Mouse (Mus musculus): ENCODE results near the gene Tardbp.
A peak's percentile ranks its signal among the peaks of the same experiment; 100 is the strongest.

The Tardbp gene

GRCm38 (mm10) chr4:148626623-148627185 is at the start of gene Tardbp:
TSS of gene Tardbp (minus strand) at chr4:148627019.
- Histone ChIP-seq H3K27me3 (ENCODE audit: insufficient read depth, low read length) (no peaks in the 10 kb centered on the region), H3K4me3 (replicated peaks; ENCODE audit: low read length) (peak within 1 kb of the TSS; percentile 98), H3K9me3 (ENCODE audit: low read length) (no peaks in the 10 kb centered on the region), H3K4me1 (replicated peaks; ENCODE audit: low read depth, low read length) (peaks cover 59% of the 10 kb centered on the region), H3K36me3 (ENCODE audit: insufficient read depth, low read length) (peaks cover 37% of the 10 kb centered on the region)
- TF ChIP-seq POU5F1 (IDR thresholded peaks at IDR 0.05; ENCODE audit: borderline replicate concordance, low read length), result no peak
- TF ChIP-seq NANOG (IDR thresholded peaks at IDR 0.05; ENCODE audit: borderline replicate concordance, low read length), result no peak
- TF ChIP-seq CTCF (conservative IDR thresholded peaks at IDR 0.05; ENCODE audit: low read length), result no peak

DNA sequence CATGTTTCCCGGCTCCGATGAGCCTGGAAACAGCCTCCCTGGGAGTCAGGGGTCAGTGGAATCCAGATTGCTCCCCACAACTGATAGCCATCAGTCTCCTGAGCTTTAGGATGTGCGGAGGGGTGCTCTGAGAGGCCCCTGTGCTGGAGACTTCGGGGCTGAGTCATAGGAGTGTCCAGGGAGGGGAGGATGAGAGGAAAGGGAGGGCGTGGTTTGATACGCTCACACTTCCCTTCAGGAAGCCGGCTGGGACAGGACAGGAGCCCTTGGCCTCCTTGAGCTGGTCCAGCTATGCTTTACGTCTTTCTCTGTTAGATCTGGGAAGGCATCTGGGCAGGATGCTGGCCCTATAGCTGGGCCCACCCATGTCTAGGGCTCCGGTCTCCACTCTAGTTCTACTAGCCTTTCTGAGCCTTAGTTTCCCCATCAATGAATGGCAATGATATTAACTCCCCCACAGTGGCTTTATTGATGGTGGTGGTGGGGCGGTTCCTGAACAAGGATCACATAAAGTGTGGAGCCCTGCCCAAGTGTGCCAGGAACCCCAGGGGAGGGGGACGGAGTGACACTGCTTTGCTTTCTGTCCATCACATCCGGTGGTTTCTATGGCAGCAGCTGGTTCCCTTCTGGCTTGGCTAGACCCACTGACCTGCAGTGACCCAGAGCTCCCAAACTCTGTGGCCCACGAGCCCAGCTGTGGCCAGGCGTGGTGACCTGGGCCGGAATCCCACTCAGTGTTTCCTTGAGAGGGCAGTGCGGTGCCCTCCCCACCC is 49.6 kb upstream of the Tardbp start:
- Histone ChIP-seq H3K27me3 (ENCODE audit: insufficient read depth, low read length) (no peaks in the 10 kb centered on the region), H3K4me1 (replicated peaks; ENCODE audit: low read depth, low read length) (peaks cover 48% of the 10 kb centered on the region), H3K36me3 (ENCODE audit: insufficient read depth, low read length) (no peaks in the 10 kb centered on the region), H3K9me3 (ENCODE audit: low read length) (no peaks in the 10 kb centered on the region), H3K4me3 (replicated peaks; ENCODE audit: low read length) (no peak overlapping the region)
- no peak for TF ChIP-seq NANOG (IDR thresholded peaks at IDR 0.05; ENCODE audit: borderline replicate concordance, low read length)
- no peak for TF ChIP-seq CTCF (conservative IDR thresholded peaks at IDR 0.05; ENCODE audit: low read length)
- no peak for TF ChIP-seq POU5F1 (IDR thresholded peaks at IDR 0.05; ENCODE audit: borderline replicate concordance, low read length)

GRCm38 (mm10) chr4:148675043-148675442 is 48.2 kb upstream of the Tardbp start:
- no peaks in the 10 kb centered on the region for H3K36me3 ChIP-seq (ENCODE audit: insufficient read depth, low read length)
- H3K4me1 ChIP-seq (replicated peaks; ENCODE audit: low read depth, low read length), result peaks cover 36% of the 10 kb centered on the region
- H3K4me3 ChIP-seq (replicated peaks; ENCODE audit: low read length), result no peak overlapping the region
- H3K9me3 ChIP-seq (ENCODE audit: low read length), result no peaks in the 10 kb centered on the region
- no peaks in the 10 kb centered on the region for H3K27me3 ChIP-seq (ENCODE audit: insufficient read depth, low read length)
- no peak for TF ChIP-seq CTCF (conservative IDR thresholded peaks at IDR 0.05; ENCODE audit: low read length)

- H3K27me3 ChIP-seq (ENCODE audit: insufficient read depth, low read length), result no peaks in the 10 kb centered on the region
- H3K9me3 ChIP-seq (ENCODE audit: low read length), result no peaks in the 10 kb centered on the region
- no peak for TF ChIP-seq NANOG (IDR thresholded peaks at IDR 0.05; ENCODE audit: borderline replicate concordance, low read length)
- TF ChIP-seq POU5F1 (IDR thresholded peaks at IDR 0.05; ENCODE audit: borderline replicate concordance, low read length), result no peak
- no peak for TF ChIP-seq CTCF (conservative IDR thresholded peaks at IDR 0.05; ENCODE audit: low read length)
- H3K4me3 ChIP-seq (replicated peaks; ENCODE audit: low read length), result no peak overlapping the region
- H3K4me1 ChIP-seq (replicated peaks; ENCODE audit: low read depth, low read length), result peaks cover 20% of the 10 kb centered on the region
- H3K36me3 ChIP-seq (ENCODE audit: insufficient read depth, low read length), result no peaks in the 10 kb centered on the region
Observed at GRCm38 (mm10) chr4:148671230-148671947, 44.6 kb upstream of the Tardbp start.

DNA sequence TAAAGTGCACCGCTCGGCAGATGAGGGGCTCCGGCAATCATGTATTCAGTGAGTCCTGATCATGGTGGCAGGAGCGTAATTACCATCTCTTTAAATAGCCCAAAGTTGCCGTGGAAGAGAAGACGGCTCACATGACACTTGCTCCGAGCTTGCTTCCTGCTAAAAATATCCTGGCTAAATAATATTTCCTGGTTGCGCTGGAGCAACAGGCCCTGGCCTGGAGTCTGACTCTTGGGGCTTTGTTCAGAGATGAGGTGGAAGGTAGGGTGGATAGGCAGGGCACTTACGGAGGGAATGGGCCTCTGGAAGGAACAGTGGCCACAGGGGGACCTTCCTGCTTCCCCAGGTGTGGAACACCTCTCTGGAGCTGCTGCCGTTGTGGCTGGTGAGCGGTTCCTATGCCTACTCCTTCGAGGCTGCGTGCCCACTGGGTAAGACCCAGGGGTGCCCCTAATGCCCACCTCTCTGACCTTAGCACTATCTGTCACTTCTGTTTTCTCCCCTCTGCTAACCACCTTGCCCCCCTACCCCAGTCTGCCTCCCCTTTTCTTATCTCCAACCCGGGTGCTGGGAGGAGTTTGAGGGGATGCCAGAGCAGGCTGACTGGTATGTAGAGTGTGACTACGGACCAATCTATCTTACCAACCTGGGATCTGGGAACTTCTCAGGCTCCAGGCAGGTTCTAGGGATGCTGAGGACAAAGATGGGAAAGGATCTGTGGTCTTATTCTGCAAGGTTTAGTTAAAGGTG is 40.4 kb upstream of the Tardbp start:
- H3K4me1 ChIP-seq (replicated peaks; ENCODE audit: low read depth, low read length), result peaks cover 6% of the 10 kb centered on the region
- no peaks in the 10 kb centered on the region for H3K9me3 ChIP-seq (ENCODE audit: low read length)
- TF ChIP-seq CTCF (conservative IDR thresholded peaks at IDR 0.05; ENCODE audit: low read length) (no peak), POU5F1 (IDR thresholded peaks at IDR 0.05; ENCODE audit: borderline replicate concordance, low read length) (no peak), NANOG (IDR thresholded peaks at IDR 0.05; ENCODE audit: borderline replicate concordance, low read length) (no peak)
- H3K27me3 ChIP-seq (ENCODE audit: insufficient read depth, low read length), result peaks cover 10% of the 10 kb centered on the region
- no peaks in the 10 kb centered on the region for H3K36me3 ChIP-seq (ENCODE audit: insufficient read depth, low read length)
- no peak overlapping the region for H3K4me3 ChIP-seq (replicated peaks; ENCODE audit: low read length)

DNA sequence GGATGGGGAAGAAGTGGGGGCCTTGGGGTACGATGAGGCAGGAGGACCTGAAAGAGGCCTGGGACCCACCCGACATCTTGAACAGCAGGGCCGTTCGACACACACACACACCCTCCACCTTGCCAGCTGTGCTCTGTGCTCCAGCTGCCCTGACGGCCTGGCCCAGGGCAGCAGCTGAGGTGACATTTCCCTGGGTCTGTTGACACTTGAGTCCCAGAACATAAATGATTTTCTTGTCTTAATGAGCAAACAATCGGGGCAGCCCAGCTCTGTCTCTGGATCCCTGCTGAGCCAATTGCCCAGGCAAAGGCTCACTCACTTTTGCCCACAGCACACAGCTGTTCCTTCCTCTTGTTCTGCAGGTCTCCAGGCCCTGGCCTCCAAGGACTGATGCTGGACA is 37.2 kb upstream of the Tardbp start:
- H3K27me3 ChIP-seq (ENCODE audit: insufficient read depth, low read length), result peaks cover 13% of the 10 kb centered on the region
- H3K4me1 ChIP-seq (replicated peaks; ENCODE audit: low read depth, low read length), result peaks cover 13% of the 10 kb centered on the region
- H3K9me3 ChIP-seq (ENCODE audit: low read length), result no peaks in the 10 kb centered on the region
- TF ChIP-seq NANOG (IDR thresholded peaks at IDR 0.05; ENCODE audit: borderline replicate concordance, low read length) (no peak), POU5F1 (IDR thresholded peaks at IDR 0.05; ENCODE audit: borderline replicate concordance, low read length) (no peak), CTCF (conservative IDR thresholded peaks at IDR 0.05; ENCODE audit: low read length) (no peak)
- H3K36me3 ChIP-seq (ENCODE audit: insufficient read depth, low read length), result no peaks in the 10 kb centered on the region
- H3K4me3 ChIP-seq (replicated peaks; ENCODE audit: low read length), result no peak overlapping the region

DNA sequence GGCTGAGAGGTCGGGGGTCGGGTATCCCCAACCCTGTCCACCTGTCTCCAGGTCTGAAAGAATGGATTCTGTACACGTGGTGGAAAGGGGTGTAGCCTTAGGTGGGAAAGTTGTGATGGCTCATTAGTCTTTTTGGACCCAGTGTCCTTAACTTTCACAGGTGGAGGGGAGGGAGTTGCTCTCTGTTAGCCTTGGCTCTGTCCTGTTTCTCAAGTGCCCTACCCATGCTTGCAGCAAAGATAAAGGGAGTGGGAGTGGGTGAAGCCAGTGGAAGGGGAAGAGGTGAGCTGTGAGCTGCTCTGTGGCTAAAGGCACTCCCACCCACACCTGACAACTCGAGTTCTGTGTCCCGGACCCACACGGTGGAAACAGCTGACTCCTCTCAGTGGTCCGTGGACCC is 36.5 kb upstream of the Tardbp start:
- Histone ChIP-seq H3K4me3 (replicated peaks; ENCODE audit: low read length) (no peak overlapping the region), H3K36me3 (ENCODE audit: insufficient read depth, low read length) (no peaks in the 10 kb centered on the region), H3K9me3 (ENCODE audit: low read length) (no peaks in the 10 kb centered on the region), H3K27me3 (ENCODE audit: insufficient read depth, low read length) (peaks cover 20% of the 10 kb centered on the region), H3K4me1 (replicated peaks; ENCODE audit: low read depth, low read length) (peaks cover 13% of the 10 kb centered on the region)
- TF ChIP-seq CTCF (conservative IDR thresholded peaks at IDR 0.05; ENCODE audit: low read length) (no peak), POU5F1 (IDR thresholded peaks at IDR 0.05; ENCODE audit: borderline replicate concordance, low read length) (no peak), NANOG (IDR thresholded peaks at IDR 0.05; ENCODE audit: borderline replicate concordance, low read length) (no peak)

Data from E14TG2a.4 (cell line).